Mouse (Mus musculus) monocyte, adult 2 months (primary cell): ENCODE data around the gene Mastl.

Source experiments
- DNase-seq, 2 experiments: peaks; one replicate each; pipeline ENCODE4 v3.0.0; 2022; ENCODE audit warnings: low spot score in 2 of 2, low read depth in 1 of 2

The Mastl gene

DNA sequence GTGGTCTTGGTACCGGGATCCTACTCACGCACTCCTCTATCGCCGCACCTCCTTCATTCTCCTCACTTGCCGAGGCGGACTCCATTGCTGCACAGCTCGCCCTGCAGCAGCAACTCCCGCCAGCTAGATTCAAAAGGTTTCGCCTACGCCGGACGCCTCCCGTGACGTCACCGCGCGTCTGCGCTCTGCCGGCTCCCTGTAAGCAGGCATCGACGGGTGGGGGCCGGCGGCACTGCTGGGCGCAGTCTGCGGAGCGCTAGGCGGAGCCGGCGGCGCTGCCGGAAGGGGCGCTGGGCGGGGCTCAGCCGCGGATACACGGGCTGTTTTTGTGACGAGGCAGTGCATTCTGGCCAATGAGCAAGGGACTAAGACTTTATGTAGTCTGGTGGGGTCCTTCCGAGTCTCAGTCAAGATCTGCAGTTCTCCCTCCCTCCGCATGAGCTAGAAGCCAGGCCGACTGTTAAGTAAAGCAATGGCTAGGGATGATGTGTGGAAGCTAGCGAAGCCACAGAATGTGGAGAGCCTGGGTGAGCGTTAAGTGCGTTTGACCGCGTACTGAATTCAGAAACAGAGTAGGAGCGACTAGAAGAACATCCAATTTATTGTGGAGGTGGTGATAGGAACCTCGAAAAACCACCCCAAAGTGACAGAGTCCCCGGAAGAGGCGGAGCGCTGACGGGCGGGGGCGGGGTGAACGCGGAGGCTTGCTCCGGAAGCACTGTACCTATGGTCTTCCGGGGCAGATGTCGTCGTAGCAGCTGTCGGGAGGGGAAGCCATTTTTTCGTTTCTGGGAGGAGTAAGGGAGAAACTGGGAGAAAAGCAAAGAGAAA is at the start of gene Mastl, which contains the start of gene Yme1l1:
TSS of gene Mastl (minus strand) at position 248 of the 831 bp plus-strand sequence.
TSS of gene Yme1l1 (plus strand) at position 593 of the 831 bp plus-strand sequence.
- DNase-seq: peak; percentile 95 to 96

DNA sequence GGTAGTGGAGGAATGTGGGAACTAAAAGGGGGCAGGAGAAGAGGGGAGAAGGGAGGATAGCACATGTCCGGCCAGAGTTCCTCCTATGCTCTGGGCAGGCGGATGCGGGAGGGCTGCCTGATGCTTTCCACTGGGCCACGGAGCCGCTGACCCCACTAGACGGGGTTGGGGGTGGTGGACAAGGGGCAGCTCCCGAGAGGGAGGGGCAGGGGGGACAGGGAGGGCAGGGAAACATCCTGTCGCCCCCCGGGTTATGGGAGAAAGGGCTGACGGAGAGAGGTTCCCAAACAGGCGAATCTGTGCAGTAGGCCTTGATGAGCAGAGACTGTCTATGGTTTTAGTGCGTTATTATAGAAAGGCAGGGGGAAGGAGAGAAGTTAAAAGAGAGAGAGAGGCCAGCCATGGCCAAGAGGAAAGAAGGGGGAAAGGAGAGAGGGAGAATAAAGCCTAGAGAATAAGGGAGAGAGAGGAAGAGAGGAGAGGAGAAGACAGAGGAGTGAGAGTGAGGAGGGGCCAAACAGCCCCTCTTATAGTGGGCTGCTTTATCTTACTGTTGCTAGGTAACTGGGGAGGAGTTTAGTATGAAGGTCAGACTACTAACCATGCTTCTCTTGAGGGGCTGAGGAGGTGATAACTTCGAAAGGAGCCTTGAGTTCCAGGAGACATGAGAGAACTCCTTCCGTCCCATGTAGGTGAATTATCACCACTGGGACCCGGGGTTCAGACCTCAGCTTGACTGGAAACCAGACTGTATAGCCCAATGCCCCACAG is 47.3 kb upstream of the Mastl start:
- no peak for DNase-seq

DNA sequence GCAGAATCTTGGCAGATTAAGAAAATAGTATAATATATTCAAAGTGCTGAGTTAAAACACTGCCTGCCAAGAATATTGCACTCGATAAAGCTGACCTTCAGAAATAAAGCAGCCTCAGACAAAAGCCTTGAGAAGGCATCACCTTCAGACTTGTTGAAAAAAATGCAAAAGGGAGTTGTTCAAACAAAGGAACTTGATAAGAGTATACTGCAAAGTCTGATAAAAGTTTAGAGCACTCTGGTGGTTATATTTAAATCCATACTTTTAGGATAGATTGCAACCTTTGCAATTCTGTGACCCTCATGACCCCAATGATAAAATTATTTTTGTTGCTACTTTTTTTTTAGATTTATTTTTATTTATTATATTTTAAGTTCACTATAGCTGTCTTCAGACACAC is 45.2 kb upstream of the Mastl start:
- no peak for DNase-seq

DNA sequence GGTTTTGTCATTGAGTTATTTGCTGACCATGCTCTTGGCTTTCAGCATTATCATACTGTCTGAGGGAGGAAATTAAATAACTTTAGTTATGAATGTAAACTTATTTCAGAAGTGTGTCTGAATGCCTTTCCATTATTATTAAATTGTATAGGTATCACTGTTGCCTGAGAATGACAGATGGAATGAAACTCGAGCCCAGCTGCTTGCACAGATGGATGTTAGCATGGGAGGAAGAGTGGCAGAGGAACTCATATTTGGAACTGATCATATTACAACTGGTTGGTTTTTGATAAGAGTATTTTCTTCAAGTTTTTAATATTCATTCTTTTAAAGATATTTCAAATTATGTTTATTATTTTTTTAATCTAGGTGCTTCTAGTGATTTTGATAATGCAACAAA is 38.5 kb upstream of the Mastl start:
- DNase-seq: no peak

DNA sequence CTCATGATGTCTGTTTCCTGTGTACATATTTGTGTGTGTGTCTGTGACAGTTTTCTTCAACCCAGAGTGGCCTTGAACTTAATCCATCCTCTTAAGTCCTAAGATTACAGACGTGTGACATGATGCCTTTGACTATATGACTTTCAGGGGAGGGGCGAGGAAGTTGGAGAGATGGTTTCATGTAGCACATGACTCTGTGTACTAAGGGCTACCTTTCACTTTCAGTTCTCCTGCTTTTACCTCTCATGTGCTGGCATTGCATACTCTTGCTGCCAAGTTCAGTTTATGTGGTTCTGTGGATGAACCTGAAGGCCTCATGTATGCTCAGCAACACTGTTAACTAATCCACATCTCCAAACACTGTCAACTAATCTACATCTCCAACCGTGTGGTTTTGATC is 16.5 kb upstream of the Mastl start:
- DNase-seq: no peak

DNA sequence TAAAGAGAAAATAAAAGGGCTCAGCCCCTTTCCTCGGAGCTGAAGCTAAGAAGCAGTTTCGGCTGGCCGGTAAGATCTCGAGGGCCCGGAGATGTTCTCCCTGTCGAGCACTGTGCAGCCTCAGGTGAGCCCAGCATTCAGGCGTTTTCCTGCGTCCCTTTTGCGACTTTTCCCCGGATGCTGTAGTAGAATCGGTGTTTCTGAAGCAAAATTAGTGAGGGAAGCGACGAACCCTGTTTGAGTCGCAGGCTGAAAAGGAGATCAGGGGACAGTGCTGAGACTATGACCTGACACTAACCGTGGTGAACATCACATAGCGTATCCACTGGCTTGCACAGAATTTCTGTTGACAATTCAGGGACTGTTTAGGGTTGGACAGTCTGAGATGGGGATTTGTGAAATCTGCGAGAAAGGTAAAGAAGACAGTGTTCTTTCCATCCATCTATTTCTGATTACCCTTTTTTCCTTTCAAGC is 821 bp upstream of the Mastl start:
- DNase-seq: no peak

DNA sequence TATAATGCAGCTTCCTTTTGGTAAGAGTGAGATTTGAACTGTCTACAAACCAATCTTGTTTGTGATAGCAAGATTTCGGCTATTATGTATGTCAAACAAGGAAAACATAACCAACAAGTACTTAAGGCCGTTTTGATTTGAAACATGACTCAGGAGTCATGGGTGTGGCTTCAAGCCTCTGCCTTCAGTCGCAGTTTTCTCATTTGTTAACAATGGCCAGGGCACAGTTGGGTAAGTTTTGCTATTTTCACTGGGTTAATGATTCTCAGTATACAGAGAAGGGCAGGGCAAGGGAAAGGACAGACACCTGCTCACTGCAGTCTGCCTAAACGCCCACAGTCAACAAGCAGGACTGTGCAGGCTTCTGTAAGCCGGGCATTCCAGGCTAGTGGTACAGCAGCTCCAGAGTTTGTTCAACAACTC is 614 bp downstream of the Mastl start:
- DNase-seq: no peak

DNA sequence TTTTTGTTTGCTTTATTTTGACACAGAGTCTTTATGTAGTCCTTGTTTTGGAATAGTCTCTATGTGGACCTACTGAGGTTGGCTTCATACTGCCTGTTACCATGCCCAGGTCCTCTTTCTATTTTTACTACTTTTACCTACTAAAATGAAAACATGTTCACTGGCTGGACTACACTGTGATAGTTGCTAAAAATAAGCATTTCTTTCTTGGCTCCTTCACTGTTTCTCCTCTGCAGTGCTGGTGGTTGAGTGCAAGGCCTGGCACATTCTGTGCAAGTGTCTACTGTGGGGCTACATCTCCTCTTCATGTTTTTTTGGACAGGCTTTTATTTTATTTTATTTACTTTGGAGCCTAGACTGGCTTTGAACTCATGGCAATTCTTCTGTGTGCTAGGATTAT is 36.3 kb downstream of the Mastl start:
- no peak for DNase-seq

DNA sequence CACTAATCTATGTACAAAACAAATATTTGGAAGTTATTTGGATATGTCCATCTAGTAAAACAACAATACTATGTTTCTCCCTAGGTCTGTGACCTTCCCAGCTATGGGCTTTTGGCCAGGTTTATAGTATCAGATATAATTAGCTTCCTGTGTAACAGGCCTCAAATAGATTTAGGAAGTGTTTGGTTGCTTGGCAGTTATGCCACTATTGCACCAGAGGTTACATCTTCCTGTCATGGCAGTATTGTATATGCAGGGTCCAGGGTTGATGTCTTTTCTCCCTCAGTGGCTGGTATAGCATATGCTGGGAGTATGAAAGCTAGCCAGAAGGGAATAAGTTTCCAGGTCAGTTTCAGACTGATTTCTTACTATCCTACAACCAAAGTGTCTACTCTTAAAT is 53.6 kb downstream of the Mastl start:
- DNase-seq: no peak

DNA sequence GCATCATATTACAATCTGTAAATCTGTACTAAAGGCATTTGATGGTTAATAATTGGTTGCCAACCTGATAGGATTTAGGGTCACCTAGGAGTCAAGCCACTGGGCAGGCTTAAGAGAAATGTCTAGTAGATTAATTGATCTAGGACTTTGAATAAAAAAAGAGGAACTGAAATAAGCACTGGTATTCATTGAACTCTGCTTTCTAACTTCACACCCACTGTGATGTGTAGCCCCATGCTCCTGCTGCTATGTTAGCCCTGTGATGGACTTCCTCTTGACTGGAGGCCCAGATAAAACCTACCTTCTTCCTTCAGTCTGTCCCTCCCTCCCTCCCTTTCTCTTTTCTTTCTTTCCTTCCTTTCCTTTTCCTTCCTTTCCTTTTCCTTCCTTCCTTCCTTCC is 58.8 kb downstream of the Mastl start:
- DNase-seq: no peak

DNA sequence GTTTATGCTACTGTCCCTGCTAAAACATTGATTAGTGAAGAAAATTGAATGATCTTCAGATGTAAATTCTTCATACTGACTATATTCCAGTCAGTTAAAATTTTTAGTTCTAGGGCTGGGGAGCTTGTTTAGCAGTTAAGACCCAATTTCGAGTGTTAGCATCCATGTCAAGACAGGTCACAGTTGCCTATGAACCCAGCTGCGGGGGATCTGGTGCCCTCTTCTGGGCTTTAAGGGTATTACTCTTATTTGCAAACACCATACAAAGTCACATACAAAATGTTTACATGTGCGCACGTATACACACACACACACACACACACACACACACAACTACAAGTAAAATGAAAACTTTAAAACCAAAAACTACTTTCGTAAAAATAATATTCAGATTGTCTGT is 63.6 kb downstream of the Mastl start:
- DNase-seq: peak in 1 of 2 experiments; percentile 1

DNA sequence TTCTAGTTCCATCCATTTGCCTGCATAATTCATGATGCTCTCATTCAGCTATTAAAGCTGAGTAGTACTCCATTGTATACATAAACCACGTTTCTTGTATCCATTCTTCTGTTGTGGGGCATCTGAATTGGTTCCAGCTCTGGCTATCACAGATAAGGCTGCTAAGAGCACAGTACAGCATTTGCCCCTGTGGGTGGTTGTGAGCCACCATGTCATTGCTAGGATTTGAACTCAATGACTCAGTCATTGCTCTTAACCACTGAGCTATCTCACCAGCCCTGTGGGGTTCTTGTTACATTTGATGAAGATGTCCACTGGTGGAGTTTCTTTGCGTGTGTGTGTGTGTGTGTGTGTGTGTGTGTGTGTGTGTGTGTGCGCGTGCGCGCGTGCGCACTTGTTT is 71.3 kb downstream of the Mastl start:
- no peak for DNase-seq

DNA sequence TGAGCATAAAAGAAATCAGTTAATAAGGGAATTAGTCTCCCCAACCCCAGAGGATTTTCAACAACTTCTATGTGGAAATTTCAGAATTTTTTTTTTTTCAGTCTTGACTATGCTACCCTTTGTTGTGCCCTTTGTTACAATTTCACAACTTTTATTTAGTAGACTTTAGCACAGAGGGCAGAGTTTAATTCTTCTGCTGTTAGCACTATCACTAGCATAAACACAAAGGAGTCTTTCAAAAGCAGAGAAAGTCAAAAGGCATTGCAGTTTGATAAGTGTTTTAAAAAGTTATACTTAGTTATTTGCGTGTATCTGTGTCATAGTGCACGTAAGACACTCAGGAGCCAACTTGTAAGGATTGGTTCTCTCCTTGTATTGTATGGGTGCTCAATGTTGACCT is 77.2 kb downstream of the Mastl start:
- DNase-seq: no peak

DNA sequence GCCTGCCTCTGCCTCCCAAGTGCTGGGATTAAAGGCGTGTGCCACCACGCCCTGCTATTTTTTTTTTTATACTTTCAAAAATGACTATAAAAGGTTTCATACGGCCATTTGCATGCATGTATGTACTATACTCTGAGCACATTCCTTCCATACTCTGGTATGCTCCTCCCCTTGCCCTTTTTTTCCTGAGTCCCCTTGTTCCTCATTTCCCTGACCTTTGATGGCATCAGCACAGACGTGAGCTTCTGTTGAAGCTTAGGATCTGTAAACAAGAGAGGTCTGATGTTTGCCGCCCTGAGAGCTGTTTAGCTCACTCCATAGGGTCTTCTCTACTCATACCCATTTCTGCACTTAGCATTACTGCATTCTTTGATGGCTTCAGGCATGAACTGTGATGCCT is 78.1 kb downstream of the Mastl start:
- no peak for DNase-seq

DNA sequence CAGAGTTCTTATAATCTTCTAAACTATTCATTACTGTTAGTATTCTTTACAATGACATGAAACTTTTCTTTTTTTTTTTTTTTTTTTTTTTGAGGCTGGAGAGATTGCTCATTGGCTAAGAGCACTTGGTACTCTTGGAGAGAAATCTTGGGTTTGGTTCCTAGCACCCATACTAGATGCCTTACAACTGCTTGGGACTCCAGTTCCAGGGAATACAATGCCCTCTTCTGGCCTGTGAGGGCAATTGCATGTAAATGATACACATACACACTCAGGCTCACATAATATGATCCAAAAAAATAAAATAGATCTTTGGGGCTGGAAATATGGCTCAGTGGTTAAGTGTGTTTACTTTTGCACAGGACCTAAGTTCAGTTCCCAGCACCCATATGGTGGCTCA is 79.0 kb downstream of the Mastl start:
- DNase-seq: no peak

DNA sequence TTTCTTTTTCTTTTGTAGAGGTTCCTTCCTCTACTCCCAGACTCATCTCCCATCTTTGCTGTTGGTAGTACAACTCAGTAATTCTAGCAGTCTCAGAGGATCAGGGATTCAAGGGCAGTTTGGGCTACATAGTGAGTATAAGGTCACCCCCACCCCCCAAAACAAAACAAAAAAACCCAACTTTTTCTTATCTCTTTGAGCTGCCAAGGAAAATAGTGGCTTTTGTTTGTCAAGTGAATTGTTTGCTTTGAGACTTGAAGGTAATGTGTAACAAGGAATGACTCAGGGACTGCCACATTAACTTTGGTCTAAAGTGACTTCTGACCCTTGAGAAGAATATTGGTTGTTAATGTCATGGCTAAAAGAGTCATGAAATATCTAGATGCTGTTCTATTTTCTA is 80.0 kb downstream of the Mastl start:
- DNase-seq: no peak

DNA sequence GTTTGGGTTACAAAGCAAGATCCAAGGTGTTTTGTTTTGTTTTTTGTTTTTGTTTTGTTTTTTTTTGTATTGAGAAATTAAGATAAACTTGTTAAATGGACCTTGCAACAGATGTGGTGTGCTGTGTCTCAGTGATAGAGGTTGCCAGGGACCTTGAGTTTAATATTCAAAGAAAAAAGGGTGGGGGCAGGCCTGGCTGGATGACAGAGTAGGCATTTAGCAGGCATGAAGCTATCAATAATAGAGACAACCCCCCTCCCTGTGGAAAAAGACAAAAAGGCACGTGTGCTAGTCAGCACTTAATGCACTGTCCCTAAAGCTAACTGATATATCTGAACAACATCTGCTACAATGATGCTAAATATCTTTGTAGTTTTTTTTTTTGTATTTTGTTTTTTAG is 84.4 kb downstream of the Mastl start:
- no peak for DNase-seq

DNA sequence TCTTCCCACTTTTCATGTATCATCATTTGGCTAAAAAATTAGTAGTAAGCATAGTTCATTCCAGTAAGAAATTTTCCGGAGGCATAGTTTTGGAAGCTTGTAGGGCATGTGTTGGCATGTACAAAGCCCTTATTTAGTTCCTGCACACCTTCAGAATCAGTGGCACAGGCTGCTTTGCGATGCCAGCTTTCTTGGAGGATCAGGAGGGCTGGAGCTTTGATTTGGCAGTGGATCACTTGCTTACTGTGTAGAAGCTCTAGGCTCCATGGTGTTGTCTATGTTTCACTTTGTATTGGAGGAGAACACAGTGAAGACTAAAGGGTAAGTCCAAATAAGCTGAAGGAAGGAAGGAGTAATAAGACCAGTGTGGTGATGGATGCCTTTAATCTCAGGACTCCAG is 85.3 kb downstream of the Mastl start:
- no peak for DNase-seq

DNA sequence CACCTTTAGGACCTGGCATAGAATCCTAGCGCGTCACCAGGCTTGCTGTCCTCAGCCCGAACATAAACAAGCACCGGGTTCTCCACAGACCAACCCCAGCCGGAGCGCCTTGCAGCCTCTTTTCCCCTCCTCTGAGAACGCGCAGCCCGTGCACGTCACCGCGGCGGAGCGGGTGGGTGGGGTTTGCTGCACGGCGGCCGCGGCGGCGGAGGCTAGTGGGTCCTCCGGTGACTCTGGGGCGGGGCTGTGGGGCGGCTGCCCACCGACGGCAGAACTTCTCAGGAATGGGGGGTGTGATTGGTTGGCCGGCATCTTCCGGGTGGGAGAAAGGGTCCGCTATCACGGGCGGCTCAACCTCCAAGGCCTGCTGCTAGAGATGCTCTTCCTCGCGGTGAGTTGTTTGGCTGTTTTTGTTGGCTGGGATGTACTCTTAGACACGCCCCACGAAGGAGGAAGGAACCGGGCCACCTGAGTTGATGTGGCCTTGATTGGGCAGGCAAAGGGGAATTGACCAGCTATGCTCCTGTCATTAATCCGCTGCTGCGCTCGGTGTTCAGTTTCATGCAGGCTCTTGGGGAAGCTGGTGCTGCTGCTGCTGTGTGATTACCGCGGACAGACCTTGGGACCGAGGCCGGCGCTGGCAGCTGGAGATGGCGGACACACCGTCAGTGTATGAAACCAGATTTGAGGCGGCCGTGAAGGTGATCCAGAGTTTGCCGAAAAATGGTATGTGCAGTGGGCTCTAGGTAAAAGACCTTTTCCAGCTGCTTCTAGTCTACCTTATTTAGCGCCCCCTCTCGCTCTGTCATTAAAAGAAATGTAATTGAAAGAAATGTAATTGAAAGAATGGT is 86.7 kb downstream of the Mastl start:
- peak; percentile 74 to 92 for DNase-seq

DNA sequence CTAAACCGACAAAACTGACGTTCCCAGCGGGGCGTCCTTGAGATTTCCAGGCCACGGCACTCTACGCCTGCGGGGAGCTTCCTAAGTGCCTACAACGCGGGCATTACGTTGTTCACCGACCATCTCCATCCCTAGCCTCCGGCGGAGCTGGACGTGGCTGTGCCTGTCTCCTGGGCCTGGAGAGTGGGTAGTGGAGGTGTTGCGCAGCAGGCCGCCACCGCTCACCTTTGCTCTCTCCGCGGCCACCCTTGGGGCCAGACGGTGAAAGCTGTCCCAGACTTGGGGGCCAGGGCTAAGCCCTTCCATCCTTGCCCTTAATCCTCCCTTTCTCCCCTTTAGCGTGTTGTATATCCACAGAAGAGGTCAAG is 87.5 kb downstream of the Mastl start:
- no peak for DNase-seq

DNA sequence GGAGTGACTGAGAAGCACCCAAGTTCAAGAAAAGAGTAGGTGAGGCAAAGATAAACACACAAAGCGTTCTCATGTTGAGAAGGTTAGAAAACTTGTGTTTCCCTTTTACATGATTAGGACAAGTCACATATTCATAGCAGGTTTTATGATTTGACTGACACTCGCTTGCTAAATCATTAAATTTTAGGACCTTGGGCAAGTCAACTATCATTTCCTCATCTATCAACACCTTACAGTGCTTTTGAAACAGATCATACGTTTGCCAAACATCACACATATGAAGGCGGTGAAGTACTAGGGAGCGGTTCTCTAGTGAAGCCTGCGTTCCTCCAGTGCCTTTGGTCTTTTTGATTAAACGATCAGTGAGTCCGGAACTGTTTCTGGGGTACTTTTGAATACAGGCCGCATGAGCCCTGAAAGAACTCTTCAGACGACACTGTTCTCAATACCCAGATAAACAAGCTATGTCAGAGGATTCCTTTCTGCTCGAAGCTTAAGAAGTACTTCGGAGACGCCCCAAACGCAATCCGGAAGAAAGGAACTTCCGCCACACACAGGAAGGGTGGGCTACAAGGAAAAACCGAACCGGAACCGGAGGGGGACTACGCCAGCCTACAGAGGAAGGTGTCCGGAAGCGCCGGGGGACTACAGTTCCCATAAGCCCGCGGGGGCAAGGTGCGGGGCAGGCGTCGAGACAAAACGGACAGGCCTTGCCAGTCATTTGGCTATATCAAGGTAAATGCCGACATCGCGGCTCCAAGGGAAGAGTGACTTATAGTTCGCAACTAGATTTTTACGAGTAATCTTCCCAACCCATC is 88.1 kb downstream of the Mastl start, which contains the start of gene Acbd5:
TSS of gene Acbd5 (plus strand) at position 616 of the 818 bp plus-strand sequence.
- DNase-seq: peak; percentile 85 to 87
